In genomic region chr3:30592418-30592853, GRCm38 (mm10) we compare ENCODE assay signal across 1 mouse cellular context.
TF ChIP-seq lines count a peak whose summit lies in the region.

No protein-coding gene starts in this region.

TF ChIP-seq in MEL, 35 proteins besides CTCF, POLR2A, EP300 and RAD21 (continued from another document):
- no peak for TF ChIP-seq UBTF (IDR thresholded peaks at IDR 0.05; ENCODE audit: borderline replicate concordance, insufficient read depth, low read depth, low read length)
- no peak for TF ChIP-seq NELFE (IDR thresholded peaks at IDR 0.05; ENCODE audit: low read depth, low read length)
- no peak for TF ChIP-seq CHD2 (IDR thresholded peaks at IDR 0.05; ENCODE audit: low read length)
- no peak for TF ChIP-seq MYC (IDR thresholded peaks at IDR 0.05; ENCODE audit: low read depth, low read length)
- TF ChIP-seq TAL1 (IDR thresholded peaks at IDR 0.05; ENCODE audit: low read length): no peak
- TF ChIP-seq MYB (IDR thresholded peaks at IDR 0.05; ENCODE audit: low read depth, low read length): no peak
- TF ChIP-seq HCFC1 (IDR thresholded peaks at IDR 0.05; ENCODE audit: low read depth, low read length): 0 out of 2 replicates have a peak, but pooled peaks have one; percentile 32
- TF ChIP-seq GABPA (IDR thresholded peaks at IDR 0.05; ENCODE audit: low read depth, low read length): no peak
- TF ChIP-seq CHD1 (IDR thresholded peaks at IDR 0.05; ENCODE audit: low read depth, low read length): no peak
- TF ChIP-seq E2F4 (IDR thresholded peaks at IDR 0.05; ENCODE audit: borderline replicate concordance, low read depth, low read length): no peak
- peak; percentile 84 for TF ChIP-seq ZC3H11A (IDR thresholded peaks at IDR 0.05; ENCODE audit: low read depth, low read length)
- no peak for TF ChIP-seq ETS1 (IDR thresholded peaks at IDR 0.05; ENCODE audit: low read depth, low read length)
- no peak for TF ChIP-seq USF1 (IDR thresholded peaks at IDR 0.05; ENCODE audit: low read depth, low read length)
- peak; percentile 71 for TF ChIP-seq SIN3A (IDR thresholded peaks at IDR 0.05; ENCODE audit: low read length)
- TF ChIP-seq TBP (IDR thresholded peaks at IDR 0.05; ENCODE audit: low read depth, low read length): no peak
- TF ChIP-seq GATA1 (IDR thresholded peaks at IDR 0.05; ENCODE audit: low read depth, low read length): 0 out of 2 replicates have a peak, but pooled peaks have one; percentile 23
- peak; percentile 67 for TF ChIP-seq ELF1 (IDR thresholded peaks at IDR 0.05; ENCODE audit: low read depth, low read length)
- no peak for TF ChIP-seq MAFK (IDR thresholded peaks at IDR 0.05; ENCODE audit: borderline replicate concordance, low read depth, low read length)
- no peak for TF ChIP-seq ZKSCAN1 (IDR thresholded peaks at IDR 0.05; ENCODE audit: low read depth, low read length)
- no peak for TF ChIP-seq JUND (IDR thresholded peaks at IDR 0.05; ENCODE audit: low read depth, low read length)
- TF ChIP-seq KAT2A (conservative IDR thresholded peaks at IDR 0.05; ENCODE audit: low read depth, low read length): no peak
- TF ChIP-seq MEF2A (IDR thresholded peaks at IDR 0.05; ENCODE audit: extremely low read depth, insufficient replicate concordance, low read depth, low read length, poor library complexity, severe bottlenecking): no peak
- TF ChIP-seq MAZ (IDR thresholded peaks at IDR 0.05; ENCODE audit: low read depth, low read length): 0 out of 2 replicates have a peak, but pooled peaks have one; percentile 31
- no peak for TF ChIP-seq TCF12 (IDR thresholded peaks at IDR 0.05; ENCODE audit: low read depth, low read length)
- no peak for TF ChIP-seq POLR2AphosphoS5 (IDR thresholded peaks at IDR 0.05; ENCODE audit: borderline replicate concordance, low read depth, low read length)
- peak; percentile 44; the same call in 1 of the 2 replicates for TF ChIP-seq ZNF384 (IDR thresholded peaks at IDR 0.05; ENCODE audit: low read depth, low read length)
- no peak for TF ChIP-seq USF2 (IDR thresholded peaks at IDR 0.05; ENCODE audit: borderline replicate concordance in 1 of 2, insufficient read depth in 1 of 2, low read depth in 1 of 2, low read length in 2 of 2)
